Mouse (Mus musculus): ENCODE data around the gene Dok3.

- TF ChIP-seq CTCF (conservative IDR thresholded peaks at IDR 0.05; ENCODE audit: insufficient read depth, insufficient read length, low read depth, low read length) (no peak), POLR2A (IDR thresholded peaks at IDR 0.05; ENCODE audit: low read depth, low read length) (no peak)
Observed at GRCm38 (mm10) chr13:55473961-55474360, 55.1 kb downstream of the Dok3 start.
